Mouse (Mus musculus) cerebellum, postnatal 36 days (tissue): ENCODE data around the gene Plekhm2.
A peak's percentile ranks its signal among the peaks of the same experiment; 100 is the strongest.

Experiments
- DNase-seq, 2 experiments: peaks; one replicate each; pipeline ENCODE4 v3.0.0; 2021 to 2022; ENCODE audit warnings: mixed read lengths in 2 of 2

Plekhm2 gene

DNA sequence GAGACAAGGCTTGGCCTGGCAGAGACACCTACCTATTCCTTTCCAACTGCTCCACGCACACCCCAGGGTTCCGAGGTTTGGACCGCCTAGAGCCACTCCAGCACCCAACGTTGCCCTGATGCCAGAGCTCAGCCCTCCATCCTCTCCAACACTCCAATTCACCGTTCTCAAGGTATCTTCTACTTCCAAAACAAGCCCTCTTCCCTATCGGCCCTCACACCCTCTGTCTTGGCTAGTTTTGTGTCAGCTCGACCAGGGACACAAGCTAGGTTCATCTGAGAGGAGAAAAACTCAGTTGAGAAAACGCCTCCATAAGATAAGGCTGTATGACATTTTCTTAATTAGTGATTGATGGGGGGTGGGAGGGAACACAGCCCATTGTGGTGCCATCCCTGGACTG is at the start of gene Plekhm2:
Gene Plekhm2 (minus strand): TSS at position 101 of the 400 bp plus-strand sequence.
- DNase-seq: no peak

DNA sequence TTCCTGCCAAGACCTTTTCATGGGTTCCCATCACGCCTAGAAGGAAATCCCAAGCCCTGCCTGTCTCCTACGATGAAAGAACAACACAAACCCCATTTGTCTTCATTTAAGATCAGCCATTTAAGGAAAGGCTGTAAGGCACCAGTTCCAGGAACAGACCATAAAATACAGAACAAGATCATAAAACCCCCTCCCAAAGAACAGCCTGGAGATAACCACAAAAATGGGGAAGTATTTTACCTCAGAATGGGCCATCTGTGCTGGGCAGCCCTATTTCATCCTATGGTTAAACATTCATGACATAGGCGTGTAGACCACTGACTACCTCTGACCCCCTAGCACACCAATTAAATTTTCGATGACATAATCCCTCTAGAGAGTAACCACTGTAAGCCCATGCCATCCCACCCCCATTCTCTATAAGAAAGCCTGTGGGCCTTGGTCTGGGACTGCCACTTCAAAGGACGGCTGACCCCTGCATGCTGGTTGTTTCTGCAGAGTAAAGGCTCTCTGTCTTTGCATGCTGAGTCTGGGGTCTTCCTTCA is 49.0 kb upstream of the Plekhm2 start:
- no peak for DNase-seq

DNA sequence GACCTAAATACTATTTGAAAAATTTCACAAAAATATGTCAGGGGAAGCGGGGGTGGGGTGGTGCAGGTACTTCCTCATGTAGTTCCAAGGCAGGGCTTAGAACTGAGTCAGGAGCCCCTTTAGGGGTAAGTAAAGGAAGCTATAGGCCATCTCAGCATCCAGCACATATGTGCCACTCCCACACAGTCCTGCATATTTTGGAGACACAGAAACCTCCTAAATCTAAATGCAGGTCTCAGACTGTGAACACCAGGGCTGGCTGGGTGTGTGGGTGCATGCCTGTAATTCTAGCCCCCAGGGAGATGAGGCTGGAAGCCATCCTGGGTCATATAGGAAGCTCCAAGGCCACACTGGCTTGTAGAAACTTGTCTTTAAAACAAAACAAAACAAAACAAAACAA is 46.6 kb upstream of the Plekhm2 start:
- DNase-seq: no peak

DNA sequence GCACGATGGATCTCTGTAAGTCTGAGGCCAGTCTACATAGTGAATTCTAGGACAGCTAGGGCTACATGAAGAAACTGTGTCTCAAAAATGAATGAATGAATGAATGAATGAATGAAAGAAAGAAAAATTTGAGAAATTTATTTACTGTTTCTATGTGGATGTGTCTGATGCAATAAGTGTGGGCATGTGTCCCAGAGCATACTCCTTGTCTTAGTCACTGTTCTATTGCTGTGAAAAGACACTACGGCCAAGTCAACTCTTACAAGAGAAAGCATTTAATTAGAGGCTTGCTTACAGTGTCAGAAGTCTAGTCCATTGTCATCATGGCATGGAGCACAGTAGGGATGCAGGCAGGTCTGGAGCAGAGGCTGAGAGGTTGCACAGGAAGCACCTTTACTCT is 44.3 kb upstream of the Plekhm2 start:
- DNase-seq: no peak

DNA sequence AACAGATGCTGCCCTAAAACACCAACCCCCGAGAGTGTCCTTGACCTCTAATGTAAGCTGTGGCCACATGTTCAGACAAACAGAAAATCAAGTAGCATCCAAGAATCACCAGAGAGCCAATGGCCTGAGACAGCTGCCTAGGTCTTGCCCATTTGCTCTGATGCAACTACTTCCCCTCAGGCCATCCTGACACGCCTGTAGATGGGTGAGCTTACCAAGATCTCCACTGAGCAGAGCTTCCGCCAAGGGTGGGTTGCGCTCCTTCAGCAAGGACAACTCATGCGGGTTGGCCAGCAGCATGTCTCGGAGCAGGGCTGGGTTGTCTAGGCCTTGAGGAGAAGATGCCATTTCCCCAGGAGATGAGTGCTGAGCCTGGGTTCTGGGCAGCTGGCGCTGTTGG is 43.3 kb upstream of the Plekhm2 start:
- DNase-seq: no peak

DNA sequence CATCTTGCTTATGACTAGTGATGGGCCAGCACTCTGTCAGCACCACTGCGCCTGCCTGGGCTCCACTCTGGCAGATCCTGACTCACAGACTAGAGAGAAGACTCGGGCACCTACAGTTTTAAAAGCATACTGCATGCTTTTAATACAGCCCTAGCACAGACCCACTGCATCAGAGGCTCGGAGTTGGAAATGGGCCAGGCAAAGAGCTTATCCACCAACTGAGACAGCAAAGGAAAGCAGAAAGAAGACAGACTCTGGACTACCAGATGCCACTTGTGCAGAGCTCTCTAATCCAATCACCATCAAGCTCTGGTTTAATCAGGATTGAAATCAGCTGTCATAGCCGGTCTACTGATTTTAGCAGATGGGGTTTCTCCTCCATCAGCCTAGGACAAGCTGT is 40.6 kb upstream of the Plekhm2 start:
- DNase-seq: no peak

DNA sequence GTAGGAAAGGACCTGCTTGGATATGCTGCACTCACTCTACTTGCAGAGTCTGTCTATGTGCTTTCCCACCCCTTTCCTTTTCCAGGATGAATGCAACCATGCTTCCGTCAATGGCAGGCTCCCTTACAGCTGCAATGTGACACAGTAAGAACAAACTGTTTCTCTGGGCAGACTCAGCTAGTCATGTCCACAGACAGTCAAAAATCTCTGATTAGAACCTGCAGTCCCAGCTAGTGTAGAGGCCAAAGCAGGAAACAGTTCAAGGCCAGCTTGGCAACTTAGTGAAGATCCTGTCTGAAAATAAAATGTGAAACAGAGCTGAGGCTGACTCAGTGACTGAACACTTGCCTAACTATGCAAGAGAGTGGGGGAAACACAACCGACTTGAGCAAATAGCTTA is 39.9 kb upstream of the Plekhm2 start:
- DNase-seq: no peak

DNA sequence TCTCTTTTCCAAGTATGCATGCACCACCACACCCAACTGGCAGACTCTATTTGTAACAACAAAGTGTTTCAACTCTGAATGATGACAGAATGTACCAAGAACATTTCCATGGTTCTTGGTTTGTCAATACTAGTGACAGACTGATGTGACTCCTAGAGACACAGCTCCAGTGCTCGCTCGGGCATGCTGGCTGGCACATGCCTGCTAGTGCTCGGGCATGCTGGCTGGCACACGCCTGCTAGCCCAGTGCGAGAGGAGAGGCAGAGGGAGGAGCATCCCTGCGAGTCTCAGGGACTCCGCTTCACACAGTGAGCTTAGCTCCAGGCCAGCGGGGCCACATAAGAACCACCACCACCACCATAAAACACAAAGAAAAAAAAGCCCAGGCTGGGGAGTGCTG is 30.0 kb upstream of the Plekhm2 start:
- no peak for DNase-seq

DNA sequence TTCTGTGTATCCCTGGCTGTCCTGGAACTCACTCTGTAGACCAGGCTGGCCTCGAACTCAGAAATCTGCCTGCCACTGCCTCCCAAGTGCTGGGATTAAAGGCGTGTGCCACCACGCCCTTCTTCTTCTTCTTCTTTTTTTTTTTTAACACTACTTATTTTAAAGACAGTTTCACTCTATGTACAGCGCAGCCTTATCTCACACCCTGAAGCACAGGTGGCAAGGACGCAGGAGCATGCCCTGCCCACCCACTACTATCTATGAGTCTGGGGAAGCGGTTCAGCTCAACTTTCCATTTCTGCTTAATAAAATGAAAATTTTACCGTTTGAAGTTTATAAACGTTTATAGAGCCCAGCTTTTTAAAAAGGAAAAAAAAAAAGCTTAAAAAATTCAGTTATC is 23.8 kb upstream of the Plekhm2 start:
- DNase-seq: no peak

DNA sequence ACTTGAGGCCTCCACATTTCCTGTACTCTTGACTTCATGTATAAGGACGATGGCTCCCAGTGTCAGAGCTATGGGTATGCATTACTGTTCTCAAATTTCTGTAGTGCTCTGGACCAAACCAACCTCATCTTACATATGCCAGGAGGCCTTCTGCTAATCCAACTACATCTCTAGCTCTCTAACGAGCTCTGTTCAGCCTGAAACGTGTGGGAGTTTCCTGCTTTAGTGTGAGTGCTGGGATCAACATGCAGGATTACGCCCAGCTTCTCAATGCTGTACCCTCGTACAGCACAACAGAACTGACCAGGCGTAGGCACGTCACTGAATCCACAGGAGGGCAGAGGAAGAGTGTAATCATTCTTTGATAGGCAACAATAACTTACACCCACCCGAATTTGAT is 21.8 kb upstream of the Plekhm2 start:
- DNase-seq: no peak

DNA sequence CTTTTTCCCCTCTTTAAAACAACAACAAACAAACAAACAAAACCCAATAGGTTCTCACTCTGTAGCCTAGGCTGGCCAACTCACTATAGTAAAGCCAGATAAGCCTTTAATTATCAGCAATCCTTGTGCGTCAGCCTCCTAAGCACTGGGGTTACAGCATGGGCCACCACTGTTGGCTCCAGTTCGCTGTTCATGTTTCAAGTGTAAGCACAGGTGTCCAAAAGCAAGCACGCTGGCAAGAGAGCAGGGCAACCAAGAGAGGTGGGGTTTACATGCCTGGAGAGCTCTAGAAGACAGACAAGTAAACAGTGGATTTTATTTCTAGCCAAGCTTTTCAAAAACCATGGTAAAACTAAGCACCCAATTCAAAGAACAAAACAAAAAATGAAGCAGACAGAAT is 21.4 kb upstream of the Plekhm2 start:
- DNase-seq: no peak

DNA sequence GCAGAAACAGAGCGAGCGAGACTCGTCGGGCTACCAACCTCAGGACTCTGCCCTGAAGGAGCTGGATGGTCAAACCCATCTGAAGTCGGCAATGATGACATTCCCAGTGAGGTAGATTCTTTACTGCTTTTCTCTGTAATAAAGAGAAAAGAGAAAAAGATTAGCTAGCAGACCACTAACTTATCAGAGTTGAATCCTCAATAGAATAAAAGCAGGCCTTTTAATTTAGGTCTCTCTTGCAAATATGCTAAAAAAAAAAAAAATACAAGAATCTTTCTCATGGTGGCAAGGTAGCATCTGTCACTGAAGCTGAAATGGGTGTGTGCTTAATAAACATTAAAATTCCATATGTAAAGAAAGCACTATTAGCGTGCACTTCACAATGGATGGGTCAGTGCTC is 20.8 kb upstream of the Plekhm2 start, which contains the start of gene Rsc1a1:
Gene Rsc1a1 (minus strand): TSS at position 101 of the 400 bp plus-strand sequence.
- DNase-seq: no peak

DNA sequence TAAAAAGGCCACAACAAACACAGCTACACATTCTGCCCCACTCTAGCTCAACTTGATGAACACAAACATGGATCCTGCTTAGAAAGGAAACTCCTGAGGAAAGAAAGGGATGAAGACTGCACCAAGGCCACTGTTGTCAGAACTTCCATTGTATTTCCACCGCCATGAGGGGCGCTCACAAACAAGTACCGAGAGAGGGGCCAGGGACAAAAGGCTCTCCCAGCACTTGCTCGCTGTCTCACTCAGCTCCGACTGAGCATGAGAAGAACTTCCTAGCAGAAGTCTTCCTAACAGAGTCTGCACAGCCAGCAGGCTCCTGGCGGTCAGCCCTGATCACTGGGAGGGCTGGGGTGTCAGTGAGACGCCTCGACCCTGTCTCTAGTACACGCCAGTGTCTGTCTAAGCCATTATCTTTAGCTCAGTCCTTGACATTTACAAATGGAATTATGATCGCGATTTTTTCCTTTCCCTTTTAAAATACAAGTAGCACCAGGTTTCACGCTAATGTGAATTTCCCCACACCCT is 18.1 kb upstream of the Plekhm2 start:
- no peak for DNase-seq

DNA sequence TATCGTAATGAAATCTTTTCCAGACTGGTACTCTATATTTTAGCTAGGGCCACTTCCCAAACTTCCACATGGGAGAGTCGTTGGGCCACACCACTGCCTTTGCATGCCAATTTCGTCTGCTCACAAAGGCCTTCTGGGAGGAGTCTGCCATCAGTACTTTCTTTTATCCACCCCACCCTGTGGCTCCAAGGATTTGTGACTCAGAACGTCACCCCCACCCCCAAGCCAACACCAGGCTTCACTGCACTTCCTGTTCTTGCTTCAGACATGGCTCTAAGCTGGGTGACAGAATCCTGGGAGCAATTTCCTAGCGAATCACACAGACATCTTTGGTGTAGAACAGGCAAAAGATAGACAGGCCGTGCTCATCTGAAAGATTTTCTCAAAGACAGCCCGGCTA is 17.1 kb upstream of the Plekhm2 start:
- no peak for DNase-seq

DNA sequence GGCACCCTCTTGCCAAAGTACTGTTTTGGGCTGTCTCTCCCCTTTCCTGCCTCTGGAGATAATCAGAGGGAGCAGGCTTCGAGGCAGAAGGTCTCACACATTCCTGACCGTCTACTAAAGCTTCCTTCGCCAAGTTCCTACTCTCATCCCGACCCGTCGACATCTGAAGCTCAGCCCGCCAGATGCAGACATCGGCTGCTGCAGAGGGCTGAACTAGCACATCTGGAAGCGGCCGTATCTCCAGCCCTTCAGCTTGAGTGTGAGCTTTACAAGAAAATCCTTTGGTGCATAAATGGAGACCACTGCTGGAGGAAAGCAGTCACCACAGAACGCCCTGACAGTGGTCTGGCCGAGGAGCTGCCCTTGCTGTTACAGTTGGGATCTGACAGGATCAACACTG is 16.2 kb upstream of the Plekhm2 start:
- DNase-seq: no peak

DNA sequence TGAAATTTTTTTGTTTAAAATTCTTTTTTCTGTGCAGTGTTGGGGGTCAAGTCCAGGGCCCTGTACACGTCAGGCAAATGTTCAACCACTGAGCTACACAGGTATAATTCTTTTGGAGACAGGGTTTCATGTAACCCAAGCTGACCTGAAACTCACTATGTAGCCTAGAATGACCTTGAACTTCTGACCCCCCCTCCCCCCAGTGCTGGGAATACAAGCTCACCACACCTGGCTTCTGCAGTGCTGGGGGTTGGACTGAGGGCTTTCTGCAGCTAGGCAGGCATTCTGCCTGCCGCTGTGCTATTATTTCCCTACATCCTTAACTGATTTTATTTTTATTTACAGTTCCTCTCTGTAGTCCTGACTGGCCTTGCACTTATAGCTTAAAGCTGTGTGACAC is 14.3 kb upstream of the Plekhm2 start:
- no peak for DNase-seq

DNA sequence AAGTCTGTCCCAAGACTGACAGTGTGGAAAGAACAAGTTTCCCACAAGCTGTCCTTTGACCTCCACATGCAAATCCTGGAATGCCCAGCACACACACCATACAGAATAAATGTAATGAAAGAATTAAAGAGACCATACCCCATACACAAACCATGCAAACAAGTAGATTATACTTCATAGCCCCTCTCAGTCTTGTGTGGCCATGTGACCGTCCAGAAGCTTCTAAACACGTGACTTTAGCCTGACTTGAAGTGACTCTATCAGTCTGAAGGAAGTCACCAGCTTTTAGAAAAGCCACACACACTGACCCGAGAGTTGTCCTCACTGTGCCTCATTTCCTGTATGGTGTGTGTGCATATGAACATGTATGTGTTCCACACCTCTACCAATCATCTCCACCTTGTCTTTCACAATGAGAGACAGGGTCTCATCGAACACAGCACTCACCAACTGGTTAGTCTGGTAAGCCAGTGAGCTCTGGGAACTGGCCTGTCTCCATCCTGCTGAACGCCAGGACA is 11.8 kb upstream of the Plekhm2 start:
- no peak for DNase-seq

DNA sequence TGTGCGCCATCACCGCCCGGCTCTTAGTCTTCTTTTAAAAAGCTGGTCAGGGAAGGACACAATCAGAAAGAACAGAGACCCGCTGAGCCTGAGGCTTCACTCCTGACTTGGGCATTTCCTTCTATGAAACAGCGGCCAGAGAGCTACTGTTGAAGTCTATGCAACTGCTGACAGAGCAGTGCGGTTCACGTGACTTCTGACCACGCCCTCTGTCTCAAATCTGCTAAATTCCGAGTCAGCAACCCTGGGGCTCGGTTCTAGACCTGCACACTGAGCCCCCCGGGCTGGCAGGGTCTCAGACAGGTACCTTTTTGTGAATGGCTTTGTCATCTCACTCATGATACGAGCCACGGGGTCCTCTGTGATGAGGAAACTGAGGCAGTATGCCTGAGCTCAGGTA is 7.6 kb upstream of the Plekhm2 start:
- no peak for DNase-seq

DNA sequence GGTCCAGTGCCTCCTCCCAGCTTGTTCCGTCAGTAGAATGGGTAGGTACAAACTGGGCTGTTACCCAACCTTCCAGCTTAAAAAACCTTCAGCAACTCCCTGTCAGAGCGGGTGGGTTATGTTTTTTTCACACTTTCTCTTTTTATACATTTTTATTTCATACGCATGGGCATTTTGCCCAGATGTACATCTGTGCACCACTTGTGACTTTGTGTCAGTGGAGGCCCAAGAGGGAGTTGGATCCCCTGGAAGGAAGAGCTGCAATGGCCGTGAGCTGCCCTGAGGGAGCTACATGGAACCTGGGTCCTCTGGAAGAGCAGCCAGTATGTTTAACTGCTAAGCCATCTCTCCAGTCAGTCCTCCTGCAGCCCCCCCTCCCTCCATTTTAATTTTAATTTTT is 6.7 kb upstream of the Plekhm2 start:
- DNase-seq: no peak

DNA sequence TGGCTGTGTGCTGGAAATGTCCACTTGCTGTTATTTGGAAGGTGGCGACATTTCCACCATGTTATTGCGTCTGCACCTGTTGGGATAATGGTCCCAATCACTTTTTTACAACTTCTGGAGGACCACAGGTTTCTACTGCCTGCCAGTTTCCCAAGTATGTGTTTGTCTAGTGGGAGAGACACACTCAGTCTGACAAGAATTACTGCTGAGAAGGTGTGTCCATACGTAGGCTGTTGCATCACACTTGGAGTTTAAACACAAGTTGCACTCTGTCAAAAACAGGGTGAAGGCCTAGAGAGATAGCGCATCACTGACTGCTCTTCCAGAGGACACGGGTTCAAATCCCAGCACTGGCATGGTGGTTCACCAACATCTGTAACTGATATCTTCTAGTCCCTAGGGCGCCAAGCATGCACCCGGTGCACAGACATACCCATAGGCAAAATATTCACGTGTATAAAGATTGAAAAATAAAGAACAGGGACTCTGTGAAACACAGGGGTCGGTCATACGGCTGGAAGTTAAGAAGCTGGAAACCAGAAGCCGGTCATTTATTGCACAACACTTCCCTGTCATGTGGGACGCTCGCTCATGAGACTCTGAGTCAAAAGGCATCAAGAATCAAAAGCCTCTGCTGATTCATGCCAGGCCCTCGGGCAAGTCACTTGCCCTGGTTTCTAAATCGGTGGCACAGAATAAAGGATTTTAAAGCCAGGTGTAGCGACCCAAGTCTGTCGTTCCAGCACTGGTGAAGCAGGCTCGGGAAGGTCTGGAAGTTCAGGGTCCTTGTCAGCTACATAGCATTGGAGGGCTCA is 5.4 kb upstream of the Plekhm2 start:
- DNase-seq: no peak

DNA sequence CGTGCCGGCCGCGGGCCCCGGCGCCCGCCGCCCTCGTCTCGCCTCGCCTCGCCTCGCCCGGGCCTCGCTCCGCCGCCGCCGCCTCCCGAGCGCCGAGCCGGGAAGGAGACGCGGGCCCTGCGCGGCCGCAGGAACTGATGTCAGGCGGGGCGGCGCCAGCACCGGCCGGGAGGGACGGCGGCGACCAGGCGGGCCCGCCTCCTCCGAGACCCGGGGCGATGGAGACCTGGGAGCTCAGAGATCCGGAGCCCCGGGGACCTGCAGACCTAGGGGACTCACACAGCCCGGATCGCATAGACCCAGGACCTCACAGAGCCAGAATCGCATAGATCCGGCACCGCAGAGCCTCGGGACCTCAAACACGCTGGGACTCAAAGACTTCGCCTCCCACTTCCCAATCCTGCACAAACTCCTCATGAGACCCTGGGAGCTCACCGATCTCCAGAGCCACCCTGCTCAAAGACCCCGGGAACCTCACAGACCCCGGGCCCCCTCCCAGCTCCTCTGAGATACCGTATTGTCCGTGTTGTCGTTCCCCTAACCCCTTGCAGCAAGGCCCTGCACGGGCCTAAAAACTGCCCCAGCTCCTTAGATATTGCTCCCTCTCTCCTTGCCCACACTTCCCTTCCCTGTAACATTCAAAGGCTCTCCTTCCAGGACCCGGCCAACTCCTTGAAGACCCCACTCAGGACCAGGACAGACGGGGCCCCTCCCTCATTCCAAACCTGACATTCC is 521 bp downstream of the Plekhm2 start:
- DNase-seq: peak; percentile 72 to 82

DNA sequence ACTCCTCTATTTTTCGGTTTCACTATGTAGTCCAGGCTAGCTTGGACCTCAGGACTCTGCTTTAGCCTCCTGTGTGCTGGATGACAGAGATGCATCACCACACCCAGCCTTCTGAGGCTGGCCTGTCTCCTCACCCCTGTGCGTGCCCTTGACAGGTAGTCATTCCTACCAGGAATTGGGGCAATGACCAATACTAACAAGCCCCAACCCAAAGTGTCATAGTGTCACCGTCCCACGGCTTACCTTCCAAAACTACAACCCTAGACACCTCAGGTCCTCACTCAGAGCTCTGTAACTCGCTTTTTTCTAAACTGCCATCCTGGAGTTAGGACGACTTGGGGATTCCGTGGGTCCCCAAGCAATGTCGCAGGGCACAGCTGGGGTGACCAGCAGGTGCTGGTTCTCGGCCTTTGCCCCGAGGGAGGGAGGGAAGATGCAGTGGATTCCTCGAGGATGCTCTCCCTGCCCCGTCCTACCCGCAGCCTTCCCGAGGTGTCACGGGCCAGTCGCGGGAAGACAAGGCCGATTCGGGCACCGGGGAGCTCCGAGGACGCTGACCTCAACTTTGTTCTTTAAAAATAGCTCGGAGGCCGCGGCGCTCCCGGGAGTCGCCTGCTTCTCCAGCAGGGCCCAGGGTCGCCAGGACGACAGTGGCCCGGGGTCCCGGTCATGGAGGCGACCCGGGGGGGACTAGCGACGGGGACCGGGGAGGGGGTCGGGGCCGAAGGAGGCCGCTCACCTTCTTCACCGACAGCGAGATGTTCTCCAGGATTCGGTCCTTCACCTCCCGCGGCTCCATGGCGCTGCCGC is 1.4 kb downstream of the Plekhm2 start:
- peak; percentile 27 to 33 for DNase-seq

DNA sequence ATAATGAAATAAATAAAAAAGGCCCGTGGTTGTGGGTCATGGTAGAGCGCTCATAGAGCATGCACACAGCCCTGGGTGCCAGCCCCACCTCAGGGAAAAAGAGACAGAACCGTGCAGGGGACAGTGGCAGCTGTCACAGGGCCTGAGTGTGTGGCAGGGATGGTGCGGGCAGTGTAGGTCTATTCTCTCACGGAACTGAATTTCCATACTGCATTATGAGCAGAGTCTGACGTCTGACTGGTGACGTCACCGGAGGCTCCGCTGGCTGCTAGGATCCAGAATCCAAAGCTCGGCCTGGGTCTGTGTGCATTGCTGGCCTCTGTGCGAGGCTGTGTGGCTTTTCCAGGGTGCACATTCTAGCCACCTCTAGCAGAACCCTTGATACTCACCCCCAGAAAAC is 3.8 kb downstream of the Plekhm2 start:
- no peak for DNase-seq
